Mouse (Mus musculus) brain, embryonic 14.5 days (tissue): Measurements from ENCODE around the gene Ppp1ca. TPM values are rescaled to one million over a fixed set of nuclear protein-coding genes. Genes with fewer than 3 reads are reported as not detected.

Experiments used
- DNase-seq: peaks from one replicate; pipeline ENCODE4 v3.0.0-alpha.2; 2011; ENCODE audit warnings: low read depth
- CTCF ChIP-seq: fragments of 200-500 bp; IDR thresholded peaks from 2 replicates; pipeline ENCODE4 v1.5.1; 2012; ENCODE audit warnings: inconsistent platforms, mild to moderate bottlenecking, moderate library complexity, borderline replicate concordance; ENCODE audit not compliant: insufficient read depth, insufficient read length; ENCODE audit errors: extremely low read depth
- POLR2A ChIP-seq: fragments of 200-500 bp; IDR thresholded peaks from 2 replicates; pipeline ENCODE4 v1.6.1; 2012; ENCODE audit warnings: mild to moderate bottlenecking, inconsistent platforms, borderline replicate concordance; ENCODE audit not compliant: poor library complexity, insufficient read depth, insufficient read length, severe bottlenecking; ENCODE audit errors: extremely low read depth
- polyA plus RNA-seq: library from polyadenylated mRNA; depleted of rRNA; stranded (reverse); fragments of >200 nt; gene quantifications from 2 replicates; pipeline ENCODE4 v1.2.3, GENCODE M21; 2012

The Ppp1ca gene
- polyA plus RNA-seq, 1 experiment: 426 TPM

- TF ChIP-seq CTCF (no peak), POLR2A (no peak)
These were observed 11.5 kb upstream of the Ppp1ca start for GRCm38 (mm10) chr19:4180411-4180810.

GRCm38 (mm10) chr19:4181892-4182291, 10.0 kb upstream of the Ppp1ca start:
- no peak for TF ChIP-seq CTCF
- TF ChIP-seq POLR2A: no peak
- DNase-seq: peak; percentile 80

More at GRCm38 (mm10) chr19:4180411-4180810, 11.5 kb upstream of the Ppp1ca start:
- no peak for DNase-seq

GRCm38 (mm10) chr19:4183689-4184088, 8.2 kb upstream of the Ppp1ca start:
- TF ChIP-seq CTCF: no peak
- DNase-seq: no peak

- DNase-seq: no peak
- TF ChIP-seq CTCF: no peak
These were observed 6.6 kb upstream of the Ppp1ca start for GRCm38 (mm10) chr19:4184976-4185975.

- DNase-seq: no peak
- TF ChIP-seq POLR2A (no peak), CTCF (no peak)
These were observed 4.6 kb upstream of the Ppp1ca start for GRCm38 (mm10) chr19:4187303-4187702.

- TF ChIP-seq CTCF: no peak
- no peak for TF ChIP-seq POLR2A
- DNase-seq: no peak
These were observed 2.7 kb upstream of the Ppp1ca start for GRCm38 (mm10) chr19:4189051-4189620.

- no peak for DNase-seq
- TF ChIP-seq CTCF (no peak), POLR2A (no peak)
These were observed 982 bp upstream of the Ppp1ca start, which contains the start of gene Tbc1d10c for GRCm38 (mm10) chr19:4190831-4191334. TSS of gene Tbc1d10c (minus strand) at chr19:4191284.

GRCm38 (mm10) chr19:4192251-4192985, 553 bp downstream of the Ppp1ca start:
- TF ChIP-seq CTCF (no peak), POLR2A (no peak)
- peak; percentile 48 for DNase-seq

GRCm38 (mm10) chr19:4193129-4193528, 1.3 kb downstream of the Ppp1ca start:
- DNase-seq: no peak
- TF ChIP-seq POLR2A: no peak
- no peak for TF ChIP-seq CTCF

GRCm38 (mm10) chr19:4194021-4194724, 2.3 kb downstream of the Ppp1ca start:
- DNase-seq: no peak
- TF ChIP-seq POLR2A (no peak), CTCF (no peak)
